Mouse (Mus musculus): ENCODE data around the gene Amigo2.

Amigo2 gene

DNA sequence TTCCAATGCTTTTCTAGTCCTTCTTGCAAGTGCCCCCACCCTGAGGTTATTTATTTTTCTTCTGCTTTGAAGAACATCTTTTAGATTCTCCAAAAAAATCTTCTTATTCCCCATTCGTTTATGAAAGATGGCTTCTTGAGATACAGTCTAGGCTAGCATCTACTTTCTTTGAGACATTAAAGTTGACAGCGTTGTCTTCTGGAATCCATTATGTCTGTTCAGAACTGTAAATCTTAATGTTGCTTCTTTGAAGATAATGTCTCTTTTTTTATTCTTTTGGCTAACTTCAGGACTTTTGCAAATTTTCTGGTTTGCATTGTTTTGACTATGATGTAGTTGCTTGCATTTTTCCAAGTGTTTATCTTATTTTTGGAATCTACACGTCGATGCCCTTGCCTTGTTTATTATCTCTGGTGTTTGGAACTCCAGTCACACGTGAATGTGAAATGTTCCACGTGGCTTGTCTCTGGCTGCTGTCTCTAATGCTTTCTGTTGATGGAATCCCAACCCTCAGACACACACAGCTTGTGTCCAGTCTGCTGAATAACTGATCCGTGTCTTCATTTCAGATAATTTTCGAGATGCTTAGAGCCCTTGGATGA, 20.1 kb upstream of the Amigo2 start:
- no peak for DNase-seq (ENCODE audit: extremely low read depth, low read depth)

DNA sequence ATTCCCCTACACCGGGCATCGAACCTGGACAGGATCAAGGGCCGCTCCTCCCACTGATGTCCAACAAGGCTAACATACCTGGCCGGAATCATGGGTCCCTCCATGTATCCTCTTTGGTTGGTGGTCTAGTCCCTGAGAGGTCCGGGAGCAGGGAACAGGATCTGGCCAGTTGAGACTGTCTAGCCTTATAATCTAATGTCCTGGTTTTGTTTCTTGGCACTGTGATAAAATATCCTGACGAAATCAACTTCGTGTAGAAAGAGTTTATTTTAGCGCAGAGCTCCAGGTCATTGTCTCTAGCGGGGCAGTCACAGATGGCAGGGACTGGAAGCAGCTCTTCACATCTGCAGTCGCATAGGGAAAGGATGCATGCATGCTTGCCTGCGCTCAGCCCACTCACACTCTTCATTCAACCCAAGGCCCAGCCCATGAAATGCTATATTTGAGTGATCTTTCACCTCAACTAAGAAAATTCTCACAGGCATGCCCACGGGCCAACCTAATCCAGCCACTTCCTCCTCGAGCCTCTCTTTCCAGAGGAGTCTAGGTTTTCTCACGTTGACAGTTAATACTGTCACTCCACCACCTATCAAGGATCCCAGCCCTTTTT, 19.3 kb upstream of the Amigo2 start:
- DNase-seq (ENCODE audit: extremely low read depth, low read depth), result no peak

DNA sequence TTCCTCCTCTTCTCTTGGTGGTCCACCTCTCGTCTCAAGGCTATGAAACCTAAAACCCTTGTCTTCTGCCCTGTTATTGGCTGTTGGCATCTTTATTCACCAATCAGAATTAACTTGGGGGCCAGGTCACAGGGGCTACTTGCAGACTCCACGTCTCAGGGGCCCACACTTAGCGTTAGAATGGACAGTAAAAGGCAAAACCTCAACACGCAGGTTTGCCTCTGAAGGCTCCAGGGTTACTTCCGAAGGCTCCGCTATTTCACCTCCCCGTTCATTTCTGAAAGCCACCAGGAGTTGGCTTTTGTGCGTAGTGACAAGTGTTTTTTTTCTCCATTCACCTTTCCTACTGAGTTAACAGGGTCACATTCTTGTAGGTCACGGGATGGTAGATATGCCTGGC, 15.2 kb upstream of the Amigo2 start:
- DNase-seq (ENCODE audit: extremely low read depth, low read depth), result no peak

DNA sequence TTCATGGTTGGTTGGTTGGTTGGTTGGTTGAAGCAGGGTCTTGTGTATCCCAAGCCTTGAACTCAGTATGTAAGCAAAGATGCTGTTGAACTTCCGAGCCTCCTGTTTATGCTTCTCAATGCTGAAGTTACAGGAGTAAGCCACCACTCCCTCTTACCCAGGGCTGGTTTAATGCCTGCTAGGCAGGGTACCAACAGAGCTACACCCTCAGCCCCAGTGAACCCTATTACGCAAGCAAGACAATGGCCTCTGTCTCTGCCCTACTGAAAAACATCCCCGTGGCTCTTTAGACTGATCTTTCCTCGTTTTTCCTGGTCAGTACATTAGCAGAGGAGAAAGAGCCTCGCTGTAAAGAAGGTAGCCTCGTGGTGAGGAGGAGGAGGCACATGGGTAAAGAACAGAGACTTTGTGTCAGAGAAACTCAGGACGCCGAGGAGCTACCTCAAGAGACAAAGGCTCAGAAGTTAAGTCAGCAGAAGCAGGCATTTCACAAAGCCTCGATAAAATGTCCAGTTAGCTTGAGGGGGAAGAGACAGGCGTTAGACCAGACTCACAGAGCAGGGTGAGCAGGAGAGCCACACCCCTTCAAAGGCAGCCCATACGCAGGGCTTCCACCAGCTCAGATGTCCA, 13.0 kb upstream of the Amigo2 start:
- DNase-seq (ENCODE audit: extremely low read depth, low read depth), result no peak

DNA sequence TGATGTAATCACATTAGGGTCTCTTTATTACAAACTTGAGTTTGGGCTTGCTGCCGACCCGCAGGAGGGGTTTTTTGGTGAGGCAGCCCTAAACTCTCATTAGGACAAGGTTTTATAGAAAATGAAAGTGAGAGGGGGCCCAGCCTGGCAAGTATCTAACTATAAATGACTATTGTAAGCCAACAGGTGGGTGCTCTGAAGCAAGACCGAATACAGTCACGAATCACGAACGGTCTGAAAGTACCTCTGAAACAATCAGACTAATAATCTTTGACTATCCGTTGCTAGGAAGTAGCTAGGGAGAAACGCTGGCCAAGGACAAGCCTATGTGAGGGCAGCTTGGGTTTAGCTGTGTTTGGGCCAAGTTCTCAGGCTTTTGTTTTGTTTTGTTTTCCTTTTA, 12.2 kb upstream of the Amigo2 start:
- no peak for DNase-seq (ENCODE audit: extremely low read depth, low read depth)

DNA sequence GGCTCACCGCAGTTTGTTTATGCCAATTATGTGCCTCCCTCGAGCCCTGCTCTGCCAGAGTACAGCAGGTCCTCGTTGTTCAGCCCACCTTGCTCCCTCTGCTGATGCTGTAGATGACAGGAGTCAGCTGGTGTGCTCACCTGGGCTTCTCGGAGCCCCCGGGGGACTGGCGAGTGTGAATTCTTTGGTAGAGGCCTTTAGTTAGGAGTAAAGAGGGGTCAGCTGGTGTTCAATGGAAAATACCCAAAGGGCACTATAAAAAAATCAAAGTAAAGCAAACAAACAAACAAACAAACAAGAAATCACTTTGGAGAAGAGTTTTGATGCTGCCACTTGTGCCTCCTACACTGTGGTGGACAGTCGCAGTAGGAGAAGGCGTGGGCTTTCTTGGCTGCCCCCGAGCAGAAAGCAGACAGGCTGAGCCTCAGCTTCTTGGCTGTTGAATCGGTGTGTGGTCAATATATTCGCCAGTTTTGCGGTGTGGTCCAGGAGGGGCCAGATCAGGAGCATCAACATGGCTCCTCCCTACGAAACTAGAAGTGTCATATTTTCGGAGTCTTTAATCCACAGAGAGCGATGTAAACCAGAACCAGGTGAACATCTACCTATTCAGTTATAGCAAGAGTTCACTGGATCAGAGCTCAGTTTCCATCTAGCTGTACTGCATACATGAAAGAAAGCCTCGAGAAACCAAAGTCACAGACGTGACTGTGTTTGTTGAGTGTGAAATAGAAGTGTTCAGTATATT, 11.6 kb upstream of the Amigo2 start:
- DNase-seq (ENCODE audit: extremely low read depth, low read depth), result no peak

DNA sequence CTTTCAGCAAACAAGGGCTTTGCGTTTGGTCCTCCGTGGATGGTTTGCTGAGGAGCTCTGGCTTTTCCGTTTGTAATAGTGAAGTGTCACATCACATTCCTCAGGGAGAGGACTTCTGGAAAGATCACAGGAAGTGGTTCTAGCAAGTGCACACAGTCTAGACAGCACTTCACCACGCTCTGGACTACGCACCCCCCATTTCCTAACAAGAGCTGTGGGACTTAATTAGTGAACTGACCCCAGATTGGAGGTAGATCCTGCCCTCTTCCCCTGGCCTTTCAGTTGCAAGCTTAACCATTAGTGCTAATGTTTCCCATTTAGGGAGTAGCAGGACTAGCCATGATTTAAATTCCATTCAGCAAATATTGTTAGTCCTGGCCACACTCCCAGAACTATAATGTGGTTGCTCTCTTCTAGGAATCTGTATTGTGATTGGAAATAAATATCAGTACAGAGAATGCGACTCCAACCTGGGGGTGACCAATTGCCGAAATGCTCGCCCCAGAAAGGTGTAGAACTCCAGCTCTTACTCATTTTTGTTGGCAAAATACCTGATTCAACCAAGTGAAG, 10.2 kb upstream of the Amigo2 start:
- DNase-seq (ENCODE audit: extremely low read depth, low read depth), result no peak

DNA sequence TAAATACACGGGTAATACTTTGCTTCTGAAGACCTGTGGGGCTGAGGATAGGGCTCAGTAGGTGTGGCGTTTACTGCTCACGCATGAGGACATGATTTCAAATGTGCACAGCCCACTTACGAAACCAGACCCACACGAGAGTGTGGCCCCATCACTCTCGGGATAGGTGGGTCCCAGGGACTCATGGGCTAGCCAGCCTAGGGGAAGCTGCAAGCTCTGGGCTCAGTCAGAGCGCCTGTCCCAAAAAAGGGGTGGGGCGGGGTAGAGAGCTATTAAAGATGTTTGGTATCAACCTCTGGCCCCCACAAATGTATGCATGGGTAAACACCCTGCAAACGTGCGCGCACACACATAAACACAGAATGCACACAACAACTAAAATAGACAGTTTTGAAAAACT, 9.3 kb upstream of the Amigo2 start:
- DNase-seq (ENCODE audit: extremely low read depth, low read depth), result no peak

DNA sequence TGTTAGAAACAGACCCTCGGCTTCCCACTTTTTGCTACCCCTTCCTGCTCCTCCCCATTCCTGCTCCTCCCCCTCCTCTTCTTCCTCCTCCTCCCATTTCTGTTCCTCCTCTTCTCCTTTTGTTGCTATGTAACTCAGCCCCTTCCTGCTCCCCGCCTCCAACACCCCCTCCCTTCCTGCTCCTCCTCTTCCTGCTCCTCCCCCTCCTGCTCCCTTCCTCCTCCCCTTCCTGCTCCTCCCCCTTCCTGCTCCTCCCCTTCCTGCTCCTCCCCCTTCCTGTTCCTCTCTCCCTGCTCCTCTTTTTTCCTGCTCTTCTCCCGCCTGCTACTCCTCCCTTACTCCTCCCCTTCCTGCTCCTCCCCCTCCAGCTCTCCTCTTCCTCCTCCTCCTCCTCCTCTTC, 8.7 kb upstream of the Amigo2 start:
- no peak for DNase-seq (ENCODE audit: extremely low read depth, low read depth)

DNA sequence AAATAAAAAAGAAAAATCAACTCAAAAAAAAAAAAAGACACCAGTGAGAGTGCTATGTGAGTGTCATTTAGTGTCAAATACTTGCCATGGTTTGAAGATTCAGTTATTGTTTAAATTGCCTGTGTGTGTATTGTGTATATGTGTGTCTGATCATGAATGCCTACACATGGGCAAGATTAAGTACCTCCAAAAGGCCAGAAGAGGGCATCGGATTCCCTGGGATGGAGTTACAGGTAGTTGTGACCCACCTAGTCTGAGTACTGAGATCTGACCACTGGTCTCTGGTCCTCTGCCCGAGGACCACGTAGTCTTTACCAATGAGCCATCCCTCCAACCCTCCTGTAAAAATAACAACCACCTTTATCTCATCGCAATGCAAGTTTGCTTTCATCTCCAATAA, 7.3 kb upstream of the Amigo2 start:
- no peak for DNase-seq (ENCODE audit: extremely low read depth, low read depth)

DNA sequence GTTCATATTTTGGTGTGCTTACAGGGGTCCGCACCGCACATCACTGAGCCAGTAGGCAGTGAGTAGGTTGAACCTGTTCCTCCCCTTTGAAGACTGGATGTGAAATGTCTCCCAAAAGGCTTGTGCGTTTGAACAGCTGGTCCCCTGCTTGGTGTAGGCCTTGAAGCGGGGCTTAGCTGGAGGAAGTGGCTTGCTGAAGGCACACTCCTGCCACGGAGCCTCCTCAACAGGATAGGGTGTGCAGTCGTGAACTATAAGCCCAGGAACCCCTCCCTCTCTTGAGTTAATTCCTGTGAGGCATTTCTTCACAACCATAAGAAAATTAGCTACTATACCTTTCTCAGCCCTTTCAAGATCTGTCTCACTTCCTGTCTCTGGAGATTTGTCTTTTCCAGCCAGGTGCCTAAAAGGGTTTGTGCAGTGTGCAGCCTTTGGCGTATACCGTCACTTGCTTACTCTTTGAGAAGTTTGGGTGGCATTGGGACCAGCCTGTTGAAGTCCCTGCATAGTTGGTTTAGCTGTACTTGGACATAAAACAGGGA, 5.5 kb upstream of the Amigo2 start:
- DNase-seq (ENCODE audit: extremely low read depth, low read depth), result no peak

DNA sequence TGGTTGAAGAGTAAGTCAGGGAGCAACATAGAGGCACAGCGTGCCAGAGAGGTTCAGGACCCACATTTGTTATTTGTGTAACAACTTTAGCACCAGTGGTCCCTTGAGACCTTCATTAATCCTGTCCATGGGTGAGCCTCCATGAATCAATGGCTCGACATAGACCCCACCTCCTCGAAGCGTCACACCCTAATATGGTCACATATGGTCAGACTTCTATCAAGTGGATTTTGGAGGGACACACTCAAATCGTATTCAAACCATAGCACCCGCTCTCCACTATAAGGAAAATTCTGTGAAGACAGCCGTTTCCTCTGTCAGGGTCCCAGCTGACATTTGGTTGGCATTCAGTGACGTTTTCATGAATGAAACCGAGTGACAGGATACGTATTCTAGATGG, 2.2 kb upstream of the Amigo2 start:
- DNase-seq (ENCODE audit: extremely low read depth, low read depth), result no peak

DNA sequence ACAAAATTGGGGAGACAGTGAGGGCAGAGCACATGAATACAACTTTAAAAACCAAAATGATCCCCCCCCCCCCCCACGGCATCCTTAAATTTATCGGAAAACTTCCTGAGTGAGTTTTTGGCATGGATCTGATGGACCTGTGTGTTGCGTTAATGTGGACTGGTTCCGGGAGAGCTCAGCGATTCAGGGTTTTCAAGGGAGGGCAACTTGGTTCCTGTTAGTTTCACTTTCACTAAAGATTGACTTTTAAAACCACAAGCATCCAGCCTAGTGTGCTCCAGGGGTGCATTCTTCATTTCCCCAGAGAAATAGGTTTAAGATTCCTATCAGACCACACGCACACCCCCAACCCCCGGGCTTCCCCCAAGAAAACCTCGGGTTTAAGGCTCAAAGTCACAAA, 1.2 kb upstream of the Amigo2 start:
- DNase-seq (ENCODE audit: extremely low read depth, low read depth), result no peak

DNA sequence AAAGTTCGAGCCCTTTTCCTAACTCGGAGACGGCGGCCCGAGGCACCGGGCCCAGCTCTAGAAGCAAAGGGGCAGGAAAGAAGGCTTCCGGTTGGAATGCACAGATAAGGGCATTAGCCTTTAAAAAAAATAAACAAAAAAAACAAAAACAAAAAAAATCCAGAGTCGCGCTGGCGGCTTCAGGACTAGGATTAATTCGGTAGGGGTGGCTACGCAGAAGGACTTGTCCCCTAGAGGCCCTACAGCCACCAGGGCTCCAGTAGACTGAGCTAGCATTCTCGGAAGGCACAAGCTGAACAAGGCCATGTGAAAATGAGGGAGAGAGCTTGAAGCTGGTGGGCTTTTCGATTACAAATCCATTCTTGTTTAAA, 689 bp upstream of the Amigo2 start:
- no peak for DNase-seq (ENCODE audit: extremely low read depth, low read depth)

DNA sequence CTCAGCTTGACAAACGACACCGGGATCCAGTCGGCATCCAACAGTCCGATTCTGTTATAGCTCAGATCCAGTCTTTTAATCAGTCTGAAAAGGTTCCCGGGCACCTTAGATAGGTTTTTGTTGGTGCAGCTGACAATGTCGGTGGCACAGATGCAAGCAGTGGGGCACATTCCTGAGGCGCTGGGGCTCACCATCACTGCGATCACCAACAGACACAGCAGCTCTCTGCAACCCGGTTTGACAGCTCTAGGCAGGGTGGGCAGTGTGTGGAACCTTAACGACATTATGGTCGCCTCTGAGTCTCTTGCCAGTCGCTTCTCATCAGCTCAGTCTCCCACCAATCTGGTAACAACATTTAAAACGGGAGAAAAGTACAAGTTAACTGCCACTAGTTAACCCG, 831 bp downstream of the Amigo2 start:
- DNase-seq (ENCODE audit: extremely low read depth, low read depth), result no peak

DNA sequence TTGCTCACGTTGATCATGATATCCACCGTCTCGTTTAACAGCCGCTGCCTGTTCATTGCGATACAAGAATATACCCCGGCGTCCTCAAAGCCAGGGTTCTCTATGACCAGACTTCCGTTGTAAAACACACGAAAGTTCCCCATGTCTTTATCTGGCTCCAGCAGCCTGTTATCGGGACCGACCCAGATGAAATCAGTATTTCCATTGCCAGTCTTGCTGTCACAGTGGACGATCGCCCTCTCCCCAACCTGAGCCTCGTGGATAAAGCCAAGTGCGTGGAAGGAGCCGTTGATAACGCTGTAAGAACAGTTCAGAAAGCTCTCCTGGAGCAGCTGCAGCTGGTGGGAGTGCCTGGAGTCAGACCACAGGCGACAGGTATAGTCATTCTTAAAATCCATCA, 1.7 kb downstream of the Amigo2 start:
- peak; percentile 73 for DNase-seq (ENCODE audit: extremely low read depth, low read depth)

DNA sequence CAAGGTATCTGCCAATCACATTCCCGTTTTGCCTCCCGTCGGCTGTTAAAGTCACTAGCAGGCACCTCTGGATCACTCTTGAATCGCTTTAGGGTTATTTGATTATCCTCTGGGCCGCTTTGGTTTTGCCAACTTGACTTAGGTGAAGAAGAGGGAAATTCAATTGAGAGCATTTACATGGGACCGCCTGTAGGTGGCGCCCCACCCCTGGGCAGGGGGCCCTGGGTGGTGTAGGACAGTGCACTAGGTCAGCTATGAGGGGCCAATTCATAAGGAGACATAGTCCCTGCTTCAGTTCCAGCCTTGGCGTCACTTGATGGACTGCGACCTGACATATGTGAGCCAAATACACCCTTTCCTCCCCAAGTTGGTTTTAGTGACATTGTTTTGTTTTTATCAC, 10.1 kb downstream of the Amigo2 start:
- peak; percentile 35 for DNase-seq (ENCODE audit: extremely low read depth, low read depth)

DNA sequence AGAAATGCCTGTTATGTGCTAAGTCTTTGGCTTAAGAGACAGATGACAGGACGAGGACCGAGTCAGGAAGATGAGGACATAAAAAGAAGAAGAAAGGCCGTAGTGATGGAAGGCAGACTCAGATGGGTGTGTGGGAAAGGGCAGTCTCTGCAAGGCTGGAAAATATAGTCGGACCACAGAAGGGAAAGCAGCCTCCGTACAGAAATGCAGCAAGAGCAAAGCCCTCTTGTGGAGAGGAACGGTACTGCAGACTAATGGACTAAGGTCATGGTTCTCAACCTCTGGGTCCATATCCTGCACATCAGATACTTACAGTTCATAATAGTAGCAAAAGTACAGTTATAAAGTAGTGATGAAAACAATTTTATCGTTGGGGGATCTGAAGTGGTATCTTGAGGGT, 11.9 kb downstream of the Amigo2 start:
- peak; percentile 68 for DNase-seq (ENCODE audit: extremely low read depth, low read depth)

DNA sequence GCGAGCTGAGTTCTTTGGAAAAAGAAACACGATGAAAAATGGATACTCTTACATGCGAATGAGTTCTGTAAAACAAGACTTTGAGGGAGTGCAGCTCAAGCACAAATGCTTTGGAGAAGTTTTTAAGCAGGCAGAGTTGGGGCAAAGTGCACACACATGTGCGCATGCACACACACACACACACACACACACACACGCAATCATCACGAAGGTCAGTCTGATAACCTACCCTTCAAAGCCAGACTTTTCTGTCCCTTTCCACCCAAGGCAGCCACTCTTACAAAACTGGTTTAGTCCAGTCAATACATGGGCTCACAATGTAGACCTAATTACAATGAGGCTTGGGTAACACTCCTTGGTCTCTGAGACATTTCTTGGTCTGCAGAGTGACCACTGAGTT, 13.0 kb downstream of the Amigo2 start:
- DNase-seq (ENCODE audit: extremely low read depth, low read depth), result no peak

DNA sequence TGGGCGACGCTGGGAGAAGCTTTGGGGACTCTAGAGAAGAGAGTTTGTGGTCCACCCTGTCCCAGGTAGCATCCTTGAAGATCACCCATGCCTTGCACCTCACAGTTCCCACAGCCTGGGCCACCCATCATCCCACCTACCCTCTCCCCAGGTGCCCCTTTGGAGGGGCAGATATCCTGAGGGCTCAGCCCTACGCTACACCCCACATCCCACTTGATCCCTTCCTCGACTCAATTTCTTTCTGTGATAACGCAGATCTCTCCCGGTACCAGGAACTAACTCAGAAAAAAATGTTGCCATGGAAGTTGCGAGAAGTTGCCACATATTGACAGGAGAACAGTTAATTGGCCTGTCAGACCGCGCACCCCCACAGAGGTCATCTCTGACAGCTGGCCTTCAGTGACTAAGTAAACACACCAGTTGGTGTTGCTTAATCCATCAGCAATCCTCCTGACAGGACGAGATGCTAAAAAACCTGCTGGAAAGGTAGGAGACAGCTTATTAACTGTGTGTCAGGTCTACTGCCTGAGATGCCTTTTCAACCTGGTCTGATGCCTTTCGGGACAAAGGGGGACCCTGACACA, 17.5 kb downstream of the Amigo2 start:
- DNase-seq (ENCODE audit: extremely low read depth, low read depth), result no peak

DNA sequence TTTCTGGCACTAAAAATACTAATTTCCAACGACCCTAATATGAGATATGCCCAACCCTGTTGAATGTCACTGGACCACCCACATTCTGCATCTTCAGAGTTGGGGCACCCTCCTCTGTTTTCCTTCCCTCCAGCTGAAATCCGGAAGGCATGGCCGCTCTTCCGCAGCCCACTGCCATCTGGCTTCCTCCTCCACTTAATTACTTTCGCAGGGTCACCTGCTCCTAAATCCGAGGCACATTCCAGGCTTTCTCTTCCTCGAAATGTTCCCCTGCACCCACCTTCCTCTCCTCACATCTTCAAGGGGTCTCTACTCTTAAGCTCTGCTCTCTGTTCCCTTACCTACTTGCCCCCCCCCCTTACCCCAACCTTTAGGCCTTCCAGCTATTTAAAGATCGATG, 23.1 kb downstream of the Amigo2 start:
- DNase-seq (ENCODE audit: extremely low read depth, low read depth), result no peak

DNA sequence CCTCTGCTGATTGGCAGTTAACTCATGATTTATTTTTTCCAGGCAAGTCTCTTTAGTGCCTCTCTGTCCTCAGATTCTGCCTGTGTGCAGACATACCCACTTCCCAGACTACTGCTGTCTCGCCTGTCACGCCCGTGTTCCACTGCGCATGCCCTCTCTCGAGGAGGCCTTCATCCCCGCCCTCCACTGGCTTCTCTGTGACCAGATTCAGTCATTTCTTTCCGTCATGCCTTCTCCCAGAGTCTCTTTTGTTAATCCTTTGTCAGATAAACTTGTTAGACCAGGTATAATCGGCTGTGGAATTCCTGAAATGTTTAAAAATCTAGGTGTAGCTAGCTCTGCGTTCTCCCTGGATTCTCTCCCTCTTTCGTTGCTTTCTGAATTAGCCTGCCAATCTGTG, 23.7 kb downstream of the Amigo2 start:
- no peak for DNase-seq (ENCODE audit: extremely low read depth, low read depth)

Measured in MEL-GATA-1-ER (cell line).